Mouse (Mus musculus): Measurements from ENCODE around the gene Gpr89.

Gpr89 gene

DNA sequence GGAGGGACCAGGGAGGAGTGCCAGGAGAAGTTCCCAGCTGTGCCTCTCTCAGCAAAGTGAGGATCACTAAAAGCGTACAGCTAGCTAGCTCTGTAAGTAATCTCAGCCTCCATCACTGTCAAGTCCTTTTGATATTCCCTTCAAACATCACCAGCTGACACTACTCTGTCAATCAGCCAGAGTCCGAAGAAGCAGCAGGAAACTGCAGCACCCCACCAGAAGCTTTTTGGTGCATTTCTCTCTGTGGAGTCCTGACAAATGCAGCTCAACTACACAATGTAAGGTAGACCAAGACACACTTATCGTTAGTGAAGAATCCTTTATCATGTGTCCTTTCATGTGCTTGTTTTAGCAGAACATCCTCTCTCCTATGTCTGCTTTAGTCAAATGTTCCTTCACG is 83.6 kb downstream of the Gpr89 start:
- no peak for DNase-seq (ENCODE audit: low spot score)

DNA sequence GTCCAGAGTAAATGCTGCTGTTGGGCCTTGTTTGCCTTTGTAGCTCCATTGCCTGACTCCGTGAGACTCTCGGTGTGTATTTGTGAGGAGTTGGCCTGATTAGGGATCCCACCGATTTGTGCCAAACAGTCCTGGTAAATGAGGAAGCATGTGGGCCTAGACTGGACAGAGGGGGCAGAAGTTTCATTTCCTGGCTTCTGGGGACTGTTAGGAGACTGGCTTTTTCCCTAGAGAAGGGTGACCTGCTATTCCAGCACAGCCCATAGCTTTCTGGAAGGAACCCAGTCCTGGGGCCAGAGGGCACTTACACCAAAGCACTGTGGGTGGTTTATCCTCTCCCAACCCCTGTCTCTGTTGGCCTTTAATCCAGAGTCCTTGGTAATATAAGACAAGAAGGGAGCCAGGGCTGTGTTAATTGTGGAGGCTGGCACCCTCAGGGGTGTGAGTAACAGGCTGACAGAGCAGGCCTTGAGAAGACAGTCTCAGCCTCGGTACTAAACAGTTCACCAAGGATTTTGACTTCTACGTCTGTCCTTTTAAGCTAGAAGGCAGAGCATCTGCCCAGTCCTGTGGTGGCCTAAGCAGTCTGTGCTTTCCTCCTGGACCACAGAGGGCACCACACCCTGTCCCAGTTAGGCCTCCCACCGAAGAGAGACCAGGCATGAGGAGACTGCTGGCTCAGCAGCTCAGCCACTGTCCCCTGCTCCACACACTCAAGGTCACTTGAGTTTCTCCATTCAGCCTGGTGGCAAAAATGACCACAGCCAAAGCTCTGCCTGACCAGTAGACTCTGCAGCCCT is 84.8 kb downstream of the Gpr89 start:
- no peak for DNase-seq (ENCODE audit: low spot score)

Measured in lung, postnatal 25 days (tissue).